Mouse (Mus musculus): ENCODE measurements at regions not wholly inside any gene's neighbourhood (a gene's known extent, or its start where the extent isn't known, plus 50 kb on each side); places are given as distances from the start of the nearest gene placed in this dataset.

- Histone ChIP-seq H3K27me3 (replicated peaks; ENCODE audit: control insufficient read depth, insufficient read depth, low read length) (no peaks in the 10 kb centered on the region), H3K4me3 (ENCODE audit: insufficient read depth, low read depth, low read length) (no peak overlapping the region), H3K27ac (ENCODE audit: insufficient read depth, low read depth, low read length) (peak overlapping the region; percentile 83), H3K36me3 (ENCODE audit: control insufficient read depth, insufficient read depth, low read length) (no peaks in the 10 kb centered on the region), H3K4me1 (ENCODE audit: control insufficient read depth, insufficient read depth, low read length) (no peaks in the 10 kb centered on the region; the same call in 1 of the 2 replicates)
- 43% methylated on average over 3 of the region's 3 CpGs for WGBS
- no peak for TF ChIP-seq POLR2A (IDR thresholded peaks at IDR 0.05; ENCODE audit: low read depth, low read length)
- no peak for TF ChIP-seq CTCF (conservative IDR thresholded peaks at IDR 0.05; ENCODE audit: insufficient read depth, insufficient read length, low read depth, low read length)
- peak; percentile 64 for DNase-seq
Observed at GRCm38 (mm10) chr8:56232552-56232951, 61.8 kb upstream of the Hpgd start.

- peak; percentile 10 for DNase-seq
- WGBS, result 69% methylated on average over 5 of the region's 5 CpGs
Observed at GRCm38 (mm10) chr8:56233816-56234215, 60.6 kb upstream of the Hpgd start.

GRCm38 (mm10) chr8:56234238-56234637, 60.1 kb upstream of the Hpgd start:
- Histone ChIP-seq H3K36me3 (ENCODE audit: control insufficient read depth, insufficient read depth, low read length) (no peaks in the 10 kb centered on the region), H3K27me3 (replicated peaks; ENCODE audit: control insufficient read depth, insufficient read depth, low read length) (no peaks in the 10 kb centered on the region), H3K4me3 (ENCODE audit: insufficient read depth, low read depth, low read length) (no peak overlapping the region), H3K4me1 (ENCODE audit: control insufficient read depth, insufficient read depth, low read length) (no peaks in the 10 kb centered on the region; the same call in 1 of the 2 replicates), H3K27ac (ENCODE audit: insufficient read depth, low read depth, low read length) (no peak overlapping the region)
- 58% methylated on average over 2 of the region's 2 CpGs for WGBS
- no peak for DNase-seq
- TF ChIP-seq CTCF (conservative IDR thresholded peaks at IDR 0.05; ENCODE audit: insufficient read depth, insufficient read length, low read depth, low read length) (no peak), POLR2A (IDR thresholded peaks at IDR 0.05; ENCODE audit: low read depth, low read length) (no peak)

More at GRCm38 (mm10) chr8:56233816-56234215, 60.6 kb upstream of the Hpgd start:
- Histone ChIP-seq H3K27me3 (replicated peaks; ENCODE audit: control insufficient read depth, insufficient read depth, low read length) (no peaks in the 10 kb centered on the region), H3K36me3 (ENCODE audit: control insufficient read depth, insufficient read depth, low read length) (no peaks in the 10 kb centered on the region), H3K27ac (ENCODE audit: insufficient read depth, low read depth, low read length) (no peak overlapping the region), H3K4me1 (ENCODE audit: control insufficient read depth, insufficient read depth, low read length) (no peaks in the 10 kb centered on the region; the same call in 1 of the 2 replicates), H3K4me3 (ENCODE audit: insufficient read depth, low read depth, low read length) (no peak overlapping the region)
- TF ChIP-seq POLR2A (IDR thresholded peaks at IDR 0.05; ENCODE audit: low read depth, low read length), result no peak
- no peak for TF ChIP-seq CTCF (conservative IDR thresholded peaks at IDR 0.05; ENCODE audit: insufficient read depth, insufficient read length, low read depth, low read length)

GRCm38 (mm10) chr8:56243330-56243729, 51.1 kb upstream of the Hpgd start:
- 70% methylated on average over 3 of the region's 3 CpGs for WGBS
- TF ChIP-seq CTCF (conservative IDR thresholded peaks at IDR 0.05; ENCODE audit: insufficient read depth, insufficient read length, low read depth, low read length) (no peak), POLR2A (IDR thresholded peaks at IDR 0.05; ENCODE audit: low read depth, low read length) (no peak)
- H3K4me3 ChIP-seq (ENCODE audit: insufficient read depth, low read depth, low read length), result no peak overlapping the region
- H3K27me3 ChIP-seq (replicated peaks; ENCODE audit: control insufficient read depth, insufficient read depth, low read length), result no peaks in the 10 kb centered on the region
- no peak overlapping the region for H3K27ac ChIP-seq (ENCODE audit: insufficient read depth, low read depth, low read length)
- no peak for DNase-seq
- H3K36me3 ChIP-seq (ENCODE audit: control insufficient read depth, insufficient read depth, low read length), result no peaks in the 10 kb centered on the region
- no peaks in the 10 kb centered on the region for H3K4me1 ChIP-seq (ENCODE audit: control insufficient read depth, insufficient read depth, low read length)

All from kidney, adult 2 months (tissue).